Mouse (Mus musculus) testis, adult 2 months (tissue): ENCODE measurements around the gene Hnrnpd. TPM values are rescaled to one million over a fixed set of nuclear protein-coding genes. Genes with fewer than 3 reads are reported as not detected.

Experiments
- H3K27ac ChIP-seq: fragments of 200-500 bp; 2 replicates; pipeline ENCODE4 v1.5.1; 2012; ENCODE audit warnings: low read depth, low read length; ENCODE audit not compliant: control insufficient read depth, insufficient read depth
- H3K27me3 ChIP-seq: fragments of 200-500 bp; 2 replicates; pipeline ENCODE4 v1.6.1; 2012; ENCODE audit warnings: mild to moderate bottlenecking, low read length, moderate library complexity; ENCODE audit not compliant: control insufficient read depth, insufficient read depth
- H3K36me3 ChIP-seq: fragments of 200-500 bp; 2 replicates; pipeline ENCODE4 v1.6.1; 2012; ENCODE audit warnings: mild to moderate bottlenecking, low read length; ENCODE audit not compliant: control insufficient read depth, insufficient read depth
- H3K4me1 ChIP-seq: fragments of 200-500 bp; 2 replicates; pipeline ENCODE4 v1.6.1; 2012; ENCODE audit warnings: low read length; ENCODE audit not compliant: control insufficient read depth, insufficient read depth
- H3K4me3 ChIP-seq: fragments of 200-500 bp; 2 replicates; pipeline ENCODE4 v1.5.1; 2012; ENCODE audit warnings: low read depth, mild to moderate bottlenecking, low read length, moderate library complexity, mixed read lengths; ENCODE audit not compliant: control insufficient read depth
- CTCF ChIP-seq: fragments of 200-500 bp; IDR thresholded peaks from 2 replicates; pipeline ENCODE4 v1.5.1; 2012; ENCODE audit warnings: low read depth, mild to moderate bottlenecking, inconsistent platforms, low read length, moderate library complexity; ENCODE audit not compliant: control insufficient read depth, insufficient read depth, insufficient replicate concordance
- POLR2A ChIP-seq: fragments of 200-500 bp; IDR thresholded peaks from 2 replicates; pipeline ENCODE4 v1.6.1; 2012; ENCODE audit warnings: low read depth, mild to moderate bottlenecking, inconsistent platforms, low read length, moderate library complexity; ENCODE audit not compliant: control insufficient read depth
- polyA plus RNA-seq: library from polyadenylated mRNA; depleted of rRNA; stranded (reverse); fragments of >200 nt; gene quantifications from 2 replicates; pipeline ENCODE4 v1.2.3, GENCODE M21; 2012

The Hnrnpd gene
- polyA plus RNA-seq, 1 experiment = 28.3 TPM

GRCm38 (mm10) chr5:99983452-99984061 lies 4.8 kb upstream of the Hnrnpd start:
- Histone ChIP-seq H3K27me3 (no peaks in the 10 kb centered on the region), H3K27ac (no peak overlapping the region), H3K4me3 (no peak overlapping the region), H3K4me1 (no peaks in the 10 kb centered on the region), H3K36me3 (no peaks in the 10 kb centered on the region)
- TF ChIP-seq CTCF = no peak
- TF ChIP-seq POLR2A = no peak

GRCm38 (mm10) chr5:99977516-99978301 lies 1.0 kb downstream of the Hnrnpd start:
- Histone ChIP-seq H3K27me3 (no peaks in the 10 kb centered on the region), H3K27ac (peak overlapping the region; percentile 88), H3K36me3 (no peaks in the 10 kb centered on the region), H3K4me1 (peaks cover 11% of the 10 kb centered on the region), H3K4me3 (peak overlapping the region; percentile 86)
- TF ChIP-seq CTCF = no peak

GRCm38 (mm10) chr5:99976334-99976955 lies 2.3 kb downstream of the Hnrnpd start:
- Histone ChIP-seq H3K36me3 (no peaks in the 10 kb centered on the region), H3K4me3 (no peak overlapping the region; the same call in 1 of the 2 replicates), H3K27me3 (no peaks in the 10 kb centered on the region), H3K27ac (no peak overlapping the region), H3K4me1 (peaks cover 11% of the 10 kb centered on the region)
- TF ChIP-seq POLR2A (no peak), CTCF (no peak)

GRCm38 (mm10) chr5:99975776-99976175 lies 3.0 kb downstream of the Hnrnpd start:
- Histone ChIP-seq H3K4me1 (peaks cover 11% of the 10 kb centered on the region), H3K27me3 (no peaks in the 10 kb centered on the region), H3K27ac (no peak overlapping the region), H3K4me3 (no peak overlapping the region), H3K36me3 (no peaks in the 10 kb centered on the region)
- TF ChIP-seq CTCF (no peak), POLR2A (no peak)

GRCm38 (mm10) chr5:99975061-99975460 lies 3.7 kb downstream of the Hnrnpd start:
- no peaks in the 10 kb centered on the region for H3K36me3 ChIP-seq
- peak overlapping the region; percentile 10 for H3K4me3 ChIP-seq
- no peaks in the 10 kb centered on the region for H3K27me3 ChIP-seq
- H3K27ac ChIP-seq = no peak overlapping the region
- H3K4me1 ChIP-seq = peaks cover 11% of the 10 kb centered on the region
- TF ChIP-seq CTCF = no peak
- no peak for TF ChIP-seq POLR2A

GRCm38 (mm10) chr5:99973941-99974340 lies 4.8 kb downstream of the Hnrnpd start:
- H3K4me1 ChIP-seq = peaks cover 11% of the 10 kb centered on the region
- peak overlapping the region; percentile 54; the same call in 1 of the 2 replicates for H3K27ac ChIP-seq
- no peak for TF ChIP-seq CTCF
- no peak for TF ChIP-seq POLR2A
- no peak overlapping the region for H3K4me3 ChIP-seq
- no peaks in the 10 kb centered on the region for H3K27me3 ChIP-seq
- H3K36me3 ChIP-seq = no peaks in the 10 kb centered on the region

GRCm38 (mm10) chr5:99959960-99960359 lies 18.8 kb downstream of the Hnrnpd start:
- Histone ChIP-seq H3K27ac (no peak overlapping the region), H3K4me1 (no peaks in the 10 kb centered on the region), H3K36me3 (peaks cover 1% of the 10 kb centered on the region; the same call in 1 of the 2 replicates), H3K27me3 (no peaks in the 10 kb centered on the region), H3K4me3 (no peak overlapping the region)
- TF ChIP-seq CTCF (no peak), POLR2A (no peak)
